Mouse (Mus musculus): ENCODE data around the gene Mybpc1.

DNA sequence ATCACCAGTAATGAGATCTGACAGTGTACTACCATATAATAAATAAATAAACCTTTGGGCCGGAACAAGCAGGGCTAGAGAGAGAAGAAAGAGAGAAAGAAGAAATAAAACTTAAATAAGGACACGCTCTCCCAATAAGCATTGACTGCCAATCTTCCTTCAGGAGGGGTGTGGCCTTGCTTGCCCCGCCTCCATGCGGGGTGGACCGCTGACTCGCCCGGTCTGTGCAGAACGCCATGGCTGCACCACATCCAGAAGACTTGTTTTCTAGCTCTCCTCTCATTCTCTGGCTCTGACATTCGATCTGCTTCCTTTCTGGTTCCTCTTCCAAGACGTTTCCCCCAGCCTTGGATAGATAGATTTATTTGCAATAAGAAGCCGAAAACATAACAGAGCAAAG lies 8.1 kb upstream of the Mybpc1 start:
- TF ChIP-seq POLR2A (IDR thresholded peaks at IDR 0.05; ENCODE audit: control insufficient read depth, extremely low read depth, insufficient read depth, low read length, poor library complexity) (no peak), CTCF (IDR thresholded peaks at IDR 0.05; ENCODE audit: borderline replicate concordance, control insufficient read depth, extremely low read depth, insufficient read depth, low read length, poor library complexity) (no peak)

Data from thymus, adult 2 months (tissue).